Mouse (Mus musculus): ENCODE measurements around the gene Gata1.

- TF ChIP-seq CTCF (IDR thresholded peaks at IDR 0.05; ENCODE audit: extremely low read depth, insufficient read depth, insufficient read length, insufficient replicate concordance) (no peak), POLR2A (IDR thresholded peaks at IDR 0.05; ENCODE audit: low read depth, low read length) (no peak)
These were observed 48.9 kb upstream of the Gata1 start for GRCm38 (mm10) chrX:8026811-8027210.

Data from spleen, adult 2 months (tissue).